Mouse (Mus musculus) cerebral cortex, adult 2 months (tissue): ENCODE results near the gene Cacna2d1.

Source experiments
- WGBS: fragments of 180-500 bp; shearing (Covaris S2); methylation state at CpG from one replicate; pipeline ENCODE4 v1.1.7; 2018; 5-methylcytosine and 5-hydroxymethylcytosine counted together

Cacna2d1 gene

GRCm38 (mm10) chr5:16062773-16063172 lies 128.3 kb downstream of the Cacna2d1 start:
- 72% methylated on average over 5 of the region's 5 CpGs for WGBS

DNA sequence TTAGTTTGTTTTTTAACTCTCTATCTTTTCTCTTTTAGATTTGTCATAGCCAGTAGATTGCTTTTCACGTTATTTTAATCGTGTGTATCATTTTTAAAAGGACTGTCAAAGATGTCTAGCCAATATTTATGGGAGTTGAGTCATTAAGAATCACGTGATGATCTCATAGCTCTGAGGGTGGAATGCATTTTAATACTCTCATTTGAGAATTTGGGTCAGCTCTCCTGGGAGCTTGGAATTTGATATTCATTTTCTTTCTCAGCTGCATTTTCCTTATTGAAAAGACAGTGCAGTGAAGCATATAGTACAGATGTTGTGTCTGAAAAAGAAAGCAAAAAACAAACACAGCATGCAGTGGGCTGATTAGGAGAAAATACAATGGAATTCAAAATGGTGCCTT lies 129.5 kb downstream of the Cacna2d1 start:
- WGBS, result 38% methylated on average over 3 of the region's 3 CpGs

DNA sequence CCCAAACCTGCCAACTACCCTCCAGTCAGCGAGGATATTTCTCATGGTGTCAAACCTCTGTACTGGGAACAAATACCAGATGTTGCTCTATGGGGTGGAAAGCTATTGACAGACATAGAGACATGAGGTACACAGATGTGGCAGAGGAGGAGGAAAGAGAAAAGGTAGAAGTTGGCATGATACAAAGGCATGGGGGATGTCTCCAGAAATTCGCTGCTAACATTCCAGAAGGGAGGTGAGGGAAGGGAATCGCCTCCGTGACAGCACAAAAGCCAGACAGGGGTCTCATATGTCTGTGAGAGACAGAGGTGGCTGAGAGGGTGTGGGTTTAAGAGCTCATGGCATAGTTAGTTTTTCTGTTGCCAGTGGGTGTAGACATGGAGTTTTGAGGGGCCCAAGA lies 131.3 kb downstream of the Cacna2d1 start:
- 89% methylated on average over 4 of the region's 4 CpGs for WGBS

- 94% methylated on average over 2 of the region's 2 CpGs for WGBS
These were observed 147.8 kb downstream of the Cacna2d1 start for GRCm38 (mm10) chr5:16082253-16082652.

- WGBS, result 58% methylated on average over 10 of the region's 10 CpGs
These were observed 152.8 kb downstream of the Cacna2d1 start for GRCm38 (mm10) chr5:16086979-16087902.

- 45% methylated on average over 2 of the region's 2 CpGs for WGBS
These were observed 153.5 kb downstream of the Cacna2d1 start for GRCm38 (mm10) chr5:16087995-16088394.

DNA sequence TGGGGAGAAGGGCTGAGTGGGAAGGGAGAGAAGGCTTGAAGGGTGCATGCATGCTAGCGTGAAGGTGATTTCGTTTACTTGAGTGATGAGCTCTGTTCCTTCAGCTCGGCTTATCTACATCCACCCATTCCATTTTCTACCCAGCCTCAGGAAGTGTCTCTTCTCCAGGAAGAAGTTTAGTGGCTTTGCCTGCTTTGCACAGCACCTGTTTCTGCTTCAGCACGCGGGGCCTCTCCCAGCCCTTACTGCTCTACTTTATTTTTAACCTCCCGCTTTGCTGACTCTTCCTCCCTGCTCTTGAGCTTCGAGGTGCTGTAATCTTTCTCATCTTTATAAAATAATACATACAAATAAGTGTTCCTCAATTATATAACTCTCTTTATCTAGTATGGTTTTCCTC lies 158.0 kb downstream of the Cacna2d1 start:
- 48% methylated on average over 7 of the region's 7 CpGs for WGBS

GRCm38 (mm10) chr5:16093071-16093693 lies 158.7 kb downstream of the Cacna2d1 start:
- 43% methylated on average over 11 of the region's 11 CpGs for whole genome bisulfite sequencing

GRCm38 (mm10) chr5:16095345-16095744 lies 160.9 kb downstream of the Cacna2d1 start:
- 60% methylated on average over 4 of the region's 4 CpGs for WGBS

DNA sequence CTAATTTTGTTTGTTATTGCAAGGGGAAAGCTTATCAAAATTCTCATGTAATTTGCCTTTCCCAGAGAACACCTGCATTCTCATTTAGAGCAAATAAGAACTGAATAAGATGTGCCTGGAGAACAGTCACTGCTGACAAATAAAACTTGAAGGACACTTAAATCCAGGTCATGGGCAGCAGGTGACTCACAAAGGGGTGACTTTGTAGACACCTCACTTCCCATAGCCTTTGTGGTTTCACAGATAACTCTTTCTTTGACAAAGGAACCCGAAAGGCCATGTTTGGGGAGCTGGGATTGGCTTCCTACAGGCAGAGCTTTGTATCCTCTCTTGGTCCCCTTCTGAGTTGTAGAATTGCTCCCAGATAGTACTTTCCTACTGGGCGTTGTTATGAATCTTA lies 164.3 kb downstream of the Cacna2d1 start:
- WGBS, result 69% methylated on average over 2 of the region's 2 CpGs

DNA sequence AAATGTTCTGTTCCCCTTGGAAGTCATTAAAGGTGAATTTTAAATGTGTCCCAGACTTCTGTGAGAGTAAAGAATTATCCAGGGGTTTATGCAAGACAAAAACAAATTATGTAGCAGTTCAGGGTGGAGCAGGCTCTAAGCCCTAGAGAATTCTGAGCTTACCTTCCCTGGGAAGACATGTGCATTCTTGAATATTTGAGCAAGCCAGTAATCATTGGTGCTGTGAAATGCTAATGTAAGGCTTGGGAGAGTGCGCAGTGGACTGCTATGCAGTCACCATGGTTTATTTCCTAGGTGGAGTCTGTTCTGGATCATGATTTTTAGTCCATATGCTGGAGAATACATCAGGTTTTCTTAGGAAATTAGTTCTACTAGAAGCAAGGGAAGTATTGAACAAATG lies 167.3 kb downstream of the Cacna2d1 start:
- 98% methylated on average over 1 of the region's 1 CpGs for WGBS

- 52% methylated on average over 2 of the region's 2 CpGs for WGBS
These were observed 171.2 kb downstream of the Cacna2d1 start for GRCm38 (mm10) chr5:16105701-16106100.

DNA sequence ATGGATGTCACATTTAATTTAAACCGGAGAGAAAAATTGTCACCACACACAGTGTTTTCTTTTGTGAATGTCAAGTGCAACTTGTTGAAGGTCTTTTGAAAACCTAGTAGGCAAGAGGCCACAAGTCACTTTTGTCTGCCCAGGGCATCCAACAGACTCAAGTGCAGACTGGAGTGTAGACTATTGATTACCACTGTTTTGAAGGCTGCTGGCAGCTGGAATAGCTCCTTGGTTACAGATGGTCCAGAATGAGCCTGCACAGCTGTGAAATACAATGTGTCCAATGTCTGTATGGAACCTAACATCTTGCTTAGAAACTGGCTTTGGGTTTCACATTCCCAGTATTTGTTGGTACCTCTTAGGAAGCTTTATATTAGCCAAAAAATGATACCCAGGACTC lies 176.2 kb downstream of the Cacna2d1 start:
- 46% methylated on average over 1 of the region's 1 CpGs for WGBS

DNA sequence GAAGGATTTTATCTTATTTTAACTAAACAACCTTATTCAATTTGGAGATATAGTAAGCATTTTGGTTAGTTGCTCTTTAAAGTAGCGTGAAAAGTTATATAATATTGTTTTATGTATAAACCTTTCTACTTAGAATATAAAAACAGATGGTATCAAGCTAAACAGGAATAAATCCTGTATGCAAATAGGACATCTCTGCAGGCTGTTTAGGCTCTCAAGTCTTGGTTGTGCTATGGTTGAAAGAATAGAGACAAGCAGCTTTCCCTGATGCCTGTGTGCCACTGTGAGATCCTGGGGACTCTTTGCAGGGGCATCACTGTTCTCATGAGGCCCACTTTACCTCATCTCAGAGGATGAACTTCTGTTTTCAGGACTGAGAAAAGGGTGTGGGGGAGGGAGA lies 179.4 kb downstream of the Cacna2d1 start:
- WGBS, result 65% methylated on average over 1 of the region's 1 CpGs

GRCm38 (mm10) chr5:16121334-16121733 lies 186.8 kb downstream of the Cacna2d1 start:
- WGBS, result 55% methylated on average over 11 of the region's 11 CpGs

GRCm38 (mm10) chr5:16122110-16122509 lies 187.6 kb downstream of the Cacna2d1 start:
- 78% methylated on average over 6 of the region's 6 CpGs for WGBS

DNA sequence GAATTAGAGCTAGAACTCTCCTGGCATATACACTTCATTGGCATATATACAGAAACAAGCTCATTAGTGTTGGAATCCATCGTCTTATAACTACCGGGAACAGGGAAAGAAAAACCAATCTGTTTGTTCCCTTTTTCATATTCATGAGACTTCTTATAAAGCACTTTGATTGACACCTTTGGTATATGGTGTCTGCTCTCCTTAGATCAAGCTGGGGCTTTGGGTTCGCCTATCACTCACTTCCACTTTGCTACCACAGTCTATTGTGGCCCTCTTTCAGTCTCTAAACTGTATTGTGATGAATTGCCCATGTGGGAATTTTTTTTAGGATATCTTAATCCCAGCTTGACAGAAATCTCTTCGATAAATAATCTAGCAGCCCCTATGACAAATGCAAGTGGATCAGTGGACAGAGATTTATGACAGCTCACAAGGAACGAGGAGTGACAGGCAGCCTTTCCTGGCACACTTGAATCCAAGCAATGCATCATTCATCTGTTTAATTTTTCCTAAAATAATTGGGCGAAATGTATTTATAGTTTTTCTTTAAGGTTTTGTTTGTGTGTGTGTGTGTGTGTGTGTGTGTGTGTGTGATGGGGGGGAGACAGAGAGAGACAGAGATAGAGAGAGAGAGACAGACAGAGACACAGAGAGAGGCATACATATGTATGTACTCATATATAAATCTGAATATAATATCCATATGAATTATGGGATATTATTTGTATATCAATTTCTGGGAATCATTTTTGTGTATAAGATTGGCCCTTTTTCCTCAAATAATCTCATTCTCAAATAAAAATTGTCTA lies 200.0 kb downstream of the Cacna2d1 start:
- 44% methylated on average over 6 of the region's 6 CpGs for WGBS

DNA sequence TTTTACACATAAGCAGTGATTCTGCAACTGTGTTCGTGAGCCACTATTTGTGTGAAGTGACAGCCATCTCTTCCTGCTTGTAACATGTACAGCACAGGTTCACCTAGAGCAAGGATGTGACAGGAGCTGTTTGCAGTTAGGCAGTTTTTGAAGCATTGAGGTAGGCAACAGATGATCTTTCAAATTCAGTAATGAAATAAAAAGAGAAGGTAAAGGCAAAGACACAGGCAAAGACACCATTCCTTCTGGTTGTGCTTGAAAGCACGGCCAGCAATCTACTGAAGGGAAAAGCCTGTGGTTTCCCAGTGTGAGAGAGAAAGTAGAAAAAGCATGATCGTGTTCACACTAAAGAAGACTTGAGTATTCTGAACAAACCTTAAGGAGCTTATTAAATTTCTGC lies 201.5 kb downstream of the Cacna2d1 start:
- WGBS, result 46% methylated on average over 3 of the region's 3 CpGs

DNA sequence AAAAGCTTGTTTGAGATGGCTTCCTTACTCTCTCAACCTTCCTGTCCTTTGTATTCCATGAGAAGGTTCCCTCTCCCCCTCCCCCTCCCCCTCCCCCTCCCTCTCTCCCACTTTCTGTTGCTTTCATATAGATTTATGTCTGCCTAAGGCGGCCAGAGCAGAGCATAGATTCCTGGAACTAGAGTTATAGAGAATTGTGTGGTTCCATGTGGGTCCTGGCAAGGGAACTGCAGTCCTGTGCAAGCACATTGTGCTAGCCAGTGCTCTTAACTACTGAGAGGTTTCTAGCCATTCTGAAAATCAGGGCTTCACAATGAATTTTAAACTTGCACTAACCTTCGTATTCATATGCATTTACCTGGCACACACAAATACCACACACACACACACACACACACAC lies 202.3 kb downstream of the Cacna2d1 start:
- WGBS, result 73% methylated on average over 2 of the region's 2 CpGs

- 98% methylated on average over 1 of the region's 1 CpGs for WGBS
These were observed 212.1 kb downstream of the Cacna2d1 start for GRCm38 (mm10) chr5:16146602-16147001.

DNA sequence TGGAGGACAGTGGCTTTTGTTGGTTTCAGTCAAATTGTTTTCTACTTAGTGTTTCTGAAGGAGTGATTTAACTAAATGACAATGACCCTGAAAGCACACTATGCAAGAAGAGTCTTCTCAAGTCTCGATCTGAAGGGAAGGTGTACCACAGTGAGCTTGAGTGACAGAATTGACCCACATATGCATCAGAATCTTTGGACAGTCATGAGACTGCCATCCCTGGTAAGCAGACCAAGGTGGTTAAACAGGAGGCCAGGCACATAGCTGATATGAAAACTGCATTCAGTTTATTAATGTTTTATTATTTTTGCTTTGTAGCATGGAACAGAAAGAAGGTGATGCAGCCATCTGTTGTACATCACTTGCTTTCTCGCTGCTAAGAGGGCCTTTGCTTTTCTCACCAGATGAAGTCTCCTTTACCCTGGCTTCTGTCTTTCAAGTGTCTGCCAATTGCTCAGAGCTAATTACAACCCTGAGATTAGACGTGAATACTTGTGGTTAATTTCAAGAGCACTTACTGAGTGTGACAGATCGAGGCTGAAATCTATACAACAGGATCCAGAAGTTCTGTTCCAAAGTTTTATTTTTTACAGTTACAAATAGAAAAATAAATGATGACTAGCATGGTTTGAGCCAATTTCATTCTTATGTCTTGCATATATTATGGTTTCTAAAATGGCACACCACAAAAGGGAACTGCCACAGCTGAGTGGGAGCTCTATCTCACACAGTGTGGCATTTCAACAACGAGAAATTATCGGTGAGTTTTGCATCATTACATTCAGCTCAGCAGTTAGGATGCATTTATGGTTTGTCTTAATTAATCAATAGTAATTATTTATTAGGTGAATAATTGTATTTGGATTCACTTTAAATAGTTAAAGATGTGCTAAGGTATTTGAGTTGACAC lies 221.1 kb downstream of the Cacna2d1 start:
- WGBS, result 47% methylated on average over 6 of the region's 6 CpGs
